Mouse (Mus musculus) ES-E14 (cell line): Measurements from ENCODE around the gene Tbcb.

Experiments used
- HCFC1 ChIP-seq: IDR thresholded peaks from 2 replicates; pipeline ENCODE4 v1.6.1; 2012; ENCODE audit warnings: low read length, inconsistent platforms, borderline replicate concordance; ENCODE audit not compliant: insufficient read depth
- MAFK ChIP-seq: IDR thresholded peaks from 2 replicates; pipeline ENCODE4 v1.6.1; 2014; ENCODE audit warnings: mild to moderate bottlenecking, low read depth, low read length, inconsistent platforms; ENCODE audit not compliant: insufficient read depth
- ZNF384 ChIP-seq: IDR thresholded peaks from 2 replicates; pipeline ENCODE4 v1.6.1; 2012; ENCODE audit warnings: low read depth, low read length, inconsistent platforms

DNA sequence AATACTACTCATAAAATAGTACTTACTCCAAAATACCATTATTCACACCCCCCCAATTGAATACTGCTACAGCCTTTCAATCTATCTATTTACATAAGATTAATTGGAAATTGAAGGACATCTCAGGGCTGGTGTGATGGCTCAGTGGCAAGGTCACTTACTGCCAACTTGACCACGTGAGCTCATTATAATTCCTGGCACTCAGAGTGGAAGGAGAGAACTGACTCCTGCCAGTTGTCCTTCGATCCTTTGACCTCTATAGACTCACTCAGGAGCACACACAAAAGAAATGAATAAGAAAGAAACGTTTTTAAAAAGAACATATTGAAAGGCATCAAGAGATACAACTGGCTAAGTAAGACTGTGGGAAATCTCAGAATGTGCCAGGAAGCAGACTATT lies 16.2 kb downstream of the Tbcb start:
- TF ChIP-seq ZNF384 (no peak), MAFK (no peak), HCFC1 (no peak)
